Comparison of ENCODE assay signal across 18 mouse cellular contexts in the genomic region with DNA sequence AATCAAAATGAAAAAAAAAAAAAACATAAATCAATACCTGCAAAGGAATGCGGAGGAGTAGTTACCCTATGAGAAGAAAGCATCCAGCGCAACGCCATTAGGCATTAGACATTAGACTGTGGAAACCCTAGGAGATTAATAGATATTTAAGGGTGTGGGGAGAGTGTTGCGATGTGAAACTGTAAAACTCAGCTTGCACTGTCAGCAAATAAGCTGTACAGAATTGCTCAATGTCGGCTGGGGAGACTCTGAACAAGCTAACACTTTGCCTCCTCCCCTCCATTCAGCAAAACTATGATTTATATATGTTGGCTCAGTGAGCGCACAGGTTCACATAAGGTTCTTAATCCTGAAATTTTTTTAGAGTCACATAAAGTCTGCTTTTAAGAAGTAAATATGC.
A peak's percentile ranks its signal among the peaks of the same experiment; 100 is the strongest.
DNase-seq lines count a peak whose midpoint lies in the region; ATAC-seq and TF ChIP-seq lines count a peak whose summit lies in the region.
"Had no signal": no experiment of that assay in that cellular context is flagged by ENCODE, and none has a peak within 500 bp of the region (broad histone marks: within the 10 kb centered on the region; RNA-seq: fewer than 3 reads in every experiment).

No protein-coding gene starts in this region.

- no peaks in the 10 kb centered on the region for H3K27me3 ChIP-seq in kidney, postnatal 0 days (ENCODE audit: insufficient read depth, low read length)
- H3K27me3 ChIP-seq in midbrain, postnatal 0 days (ENCODE audit: insufficient read depth, low read length) = no peaks in the 10 kb centered on the region
- no peaks in the 10 kb centered on the region for H3K27me3 ChIP-seq in midbrain, embryonic 13.5 days
- no peaks in the 10 kb centered on the region for H3K27me3 ChIP-seq in stomach, embryonic 15.5 days (replicated peaks)
- H3K27me3 ChIP-seq: hindbrain, embryonic 12.5 days had no signal

- DNase-seq in adrenal gland, postnatal 14 days = peak; percentile 4
- no peak for DNase-seq in adrenal gland, postnatal 4 days (ENCODE audit: low spot score in 2 of 2)
- peak; percentile 47 for DNase-seq in kidney, postnatal 0 days (ENCODE audit: low spot score)
- DNase-seq in kidney, postnatal 36 days = no peak
- DNase-seq in midbrain, postnatal 0 days (ENCODE audit: low spot score) = peak; percentile 13
- DNase-seq in gastrocnemius, adult 8-10 months (ENCODE audit: low spot score in 2 of 2) = no peak
- DNase-seq: cerebellum, adult 9-11 months; embryo, embryonic 11 days; gastrocnemius, postnatal 36 days; kidney, adult 11 months; lung, adult 18-20 months; right cerebral cortex, postnatal 14 days; thymus, adult 2 months had no signal

- no peak for TF ChIP-seq CTCF in kidney, postnatal 0 days (IDR thresholded peaks at IDR 0.05; ENCODE audit: low read depth)
- no peak for TF ChIP-seq CTCF in midbrain, postnatal 0 days (IDR thresholded peaks at IDR 0.05)

- H3K4me2 ChIP-seq in kidney, postnatal 0 days (ENCODE audit: low read length) = no peak overlapping the region
- no peak overlapping the region for H3K4me2 ChIP-seq in midbrain, postnatal 0 days (ENCODE audit: low read depth, low read length, poor library complexity, severe bottlenecking)
- H3K4me2 ChIP-seq in midbrain, embryonic 13.5 days (replicated peaks) = no peak overlapping the region
- H3K4me2 ChIP-seq in stomach, embryonic 15.5 days = no peak overlapping the region
- H3K4me2 ChIP-seq: hindbrain, embryonic 12.5 days had no signal

- no peak overlapping the region for H3K4me3 ChIP-seq in kidney, postnatal 0 days (replicated peaks; ENCODE audit: low read depth, low read length)
- H3K4me3 ChIP-seq in midbrain, postnatal 0 days (ENCODE audit: low read depth, low read length) = no peak overlapping the region
- no peak overlapping the region for H3K4me3 ChIP-seq in midbrain, embryonic 13.5 days (replicated peaks)
- no peak overlapping the region for H3K4me3 ChIP-seq in stomach, embryonic 15.5 days (replicated peaks)
- H3K4me3 ChIP-seq: hindbrain, embryonic 12.5 days; layer of hippocampus, adult 2 months had no signal

- no peak overlapping the region for H3K27ac ChIP-seq in kidney, postnatal 0 days
- no peak overlapping the region for H3K27ac ChIP-seq in midbrain, postnatal 0 days (ENCODE audit: low read depth, low read length)
- H3K27ac ChIP-seq in midbrain, embryonic 13.5 days = no peak overlapping the region
- no peak overlapping the region for H3K27ac ChIP-seq in stomach, embryonic 15.5 days
- H3K27ac ChIP-seq: hindbrain, embryonic 12.5 days; layer of hippocampus, adult 2 months had no signal

- H3K9ac ChIP-seq in kidney, postnatal 0 days (ENCODE audit: low read depth, low read length) = no peak overlapping the region
- no peak overlapping the region for H3K9ac ChIP-seq in midbrain, postnatal 0 days (replicated peaks; ENCODE audit: low read length, poor library complexity, severe bottlenecking)
- H3K9ac ChIP-seq in midbrain, embryonic 13.5 days (replicated peaks) = no peak overlapping the region
- H3K9ac ChIP-seq in stomach, embryonic 15.5 days = no peak overlapping the region
- H3K9ac ChIP-seq: hindbrain, embryonic 12.5 days had no signal

- no peaks in the 10 kb centered on the region for H3K4me1 ChIP-seq in kidney, postnatal 0 days (replicated peaks; ENCODE audit: insufficient read depth, low read length)
- H3K4me1 ChIP-seq in midbrain, postnatal 0 days (ENCODE audit: insufficient read depth, low read length) = no peaks in the 10 kb centered on the region
- H3K4me1 ChIP-seq in midbrain, embryonic 13.5 days (replicated peaks) = no peaks in the 10 kb centered on the region
- no peaks in the 10 kb centered on the region for H3K4me1 ChIP-seq in stomach, embryonic 15.5 days
- H3K4me1 ChIP-seq: hindbrain, embryonic 12.5 days had no signal

- no peaks in the 10 kb centered on the region for H3K9me3 ChIP-seq in kidney, postnatal 0 days (replicated peaks; ENCODE audit: low read length)
- H3K9me3 ChIP-seq in midbrain, postnatal 0 days (ENCODE audit: low read length) = no peaks in the 10 kb centered on the region
- H3K9me3 ChIP-seq in midbrain, embryonic 13.5 days = no peaks in the 10 kb centered on the region
- no peaks in the 10 kb centered on the region for H3K9me3 ChIP-seq in stomach, embryonic 15.5 days
- H3K9me3 ChIP-seq: hindbrain, embryonic 12.5 days had no signal

- ATAC-seq in kidney, postnatal 0 days (replicated peaks; ENCODE audit: low FRiP score, low read depth) = no peak
- no peak for ATAC-seq in midbrain, postnatal 0 days (ENCODE audit: low FRiP score)
- no peak for ATAC-seq in midbrain, embryonic 13.5 days
- ATAC-seq in stomach, embryonic 15.5 days (ENCODE audit: insufficient read depth, low FRiP score, low read depth) = peak; percentile 31; the same call in 1 of the 2 replicates
- ATAC-seq: midbrain, embryonic 16.5 days had no signal

- WGBS in kidney, postnatal 0 days = 30% methylated on average over 6 of the region's 6 CpGs
- WGBS in midbrain, postnatal 0 days = 80% methylated on average over 6 of the region's 6 CpGs
- WGBS in midbrain, embryonic 13.5 days = 87% methylated on average over 6 of the region's 6 CpGs
- WGBS in stomach, embryonic 15.5 days = 37% methylated on average over 6 of the region's 6 CpGs

- H3K36me3 ChIP-seq in kidney, postnatal 0 days (ENCODE audit: insufficient read depth, low read length) = no peaks in the 10 kb centered on the region
- H3K36me3 ChIP-seq in midbrain, postnatal 0 days (ENCODE audit: insufficient read depth, low read length) = no peaks in the 10 kb centered on the region
- H3K36me3 ChIP-seq in midbrain, embryonic 13.5 days = no peaks in the 10 kb centered on the region
- H3K36me3 ChIP-seq in stomach, embryonic 15.5 days = no peaks in the 10 kb centered on the region
- H3K36me3 ChIP-seq: hindbrain, embryonic 12.5 days had no signal

Comparison
In these comparisons a context has a peak if more than half of its experiments do, and no peak if none do; other contexts are left out.
1. DNase-seq: peak in adrenal gland, postnatal 14 days (single experiment), kidney, postnatal 0 days (single experiment) and midbrain, postnatal 0 days (single experiment); none in adrenal gland, postnatal 4 days (0 of 2), kidney, postnatal 36 days (0 of 2) and gastrocnemius, adult 8-10 months (0 of 2).